Mouse (Mus musculus) intestine, embryonic 16.5 days (tissue): Measurements from ENCODE around the gene Pde4dip. TPM values are rescaled to one million over a fixed set of nuclear protein-coding genes. Genes with fewer than 3 reads are reported as not detected.

Experiments
- ATAC-seq: fragments of 200-750 bp; cut with Nextera tagmentation; 2 replicates; pipeline ENCODE4 v1.8.0; 2017; ENCODE audit warnings: moderate TSS enrichment, moderate library complexity
- H3K27ac ChIP-seq: fragments of 300-500 bp; sonication (generic); 2 replicates; pipeline ENCODE4 v1.5.1; 2014; ENCODE audit warnings: mild to moderate bottlenecking, low read length
- H3K27me3 ChIP-seq: fragments of 300-500 bp; sonication (generic); replicated peaks from 2 replicates; pipeline ENCODE4 v1.6.1; 2014; ENCODE audit warnings: low read length, control low read depth, mixed read lengths; ENCODE audit not compliant: control insufficient read depth, insufficient read depth
- H3K36me3 ChIP-seq: fragments of 300-500 bp; sonication (generic); 2 replicates; pipeline ENCODE4 v1.6.1; 2014; ENCODE audit warnings: low read length, control low read depth; ENCODE audit not compliant: control insufficient read depth, insufficient read depth
- H3K4me1 ChIP-seq: fragments of 300-500 bp; sonication (generic); 2 replicates; pipeline ENCODE4 v1.6.1; 2014; ENCODE audit warnings: low read length, control low read depth, mixed read lengths; ENCODE audit not compliant: control insufficient read depth, insufficient read depth
- H3K4me2 ChIP-seq: fragments of 300-500 bp; sonication (generic); 2 replicates; pipeline ENCODE4 v1.6.1; 2014; ENCODE audit warnings: low read depth, low read length, control low read depth
- H3K4me3 ChIP-seq: fragments of 300-500 bp; sonication (generic); 2 replicates; pipeline ENCODE4 v1.5.1; 2014; ENCODE audit warnings: mild to moderate bottlenecking, low read length
- H3K9ac ChIP-seq: fragments of 300-500 bp; sonication (generic); 2 replicates; pipeline ENCODE4 v1.6.1; 2014; ENCODE audit warnings: low read depth, low read length
- H3K9me3 ChIP-seq: fragments of 300-500 bp; sonication (generic); 2 replicates; pipeline ENCODE4 v1.6.1; 2016; ENCODE audit warnings: low read length, control low read depth; ENCODE audit not compliant: control insufficient read depth
- WGBS: fragments of 180-500 bp; shearing (Covaris S2); extraction: QIAGEN DNeasy Blood & Tissue Kit; methylation state at CpG from one replicate; pipeline ENCODE4 v1.1.7; 2014; 5-methylcytosine and 5-hydroxymethylcytosine counted together
- polyA plus RNA-seq: library from polyadenylated mRNA; unstranded; fragments of >200 nt; fragmentation: Nextera tagmentation; extraction: Ambion mirVana; gene quantifications from 2 replicates; pipeline ENCODE4 v1.2.1, GENCODE M21; 2015

The Pde4dip gene
- polyA plus RNA-seq, 1 experiment from 2014 or later, result 20.2 TPM

DNA sequence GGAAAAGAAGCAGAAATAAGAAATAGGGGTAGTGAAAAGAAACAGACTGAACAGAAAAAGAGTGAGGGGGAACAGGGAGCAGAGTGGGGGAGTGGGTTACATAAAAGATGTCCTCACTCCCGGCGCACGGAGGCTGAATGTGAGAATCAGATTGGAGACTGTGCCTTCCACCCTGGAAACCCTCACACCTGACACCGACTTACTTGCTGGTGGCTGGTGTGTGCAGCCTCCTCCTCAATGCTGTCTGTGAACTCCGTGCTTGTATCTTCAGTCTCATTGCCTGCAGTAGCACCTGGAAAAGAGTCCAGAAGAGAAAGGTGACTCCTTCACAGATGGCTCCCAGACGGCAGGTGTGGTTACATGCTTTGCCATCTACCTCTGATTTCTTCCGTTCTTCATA, 157.9 kb downstream of the Pde4dip start:
- H3K36me3 ChIP-seq, result no peaks in the 10 kb centered on the region
- H3K4me3 ChIP-seq, result no peak overlapping the region
- ATAC-seq, result no peak
- no peaks in the 10 kb centered on the region for H3K4me1 ChIP-seq
- WGBS, result 88% methylated on average over 7 of the region's 7 CpGs
- H3K9ac ChIP-seq, result no peak overlapping the region
- no peaks in the 10 kb centered on the region for H3K27me3 ChIP-seq
- no peak overlapping the region for H3K27ac ChIP-seq
- no peak overlapping the region for H3K4me2 ChIP-seq
- H3K9me3 ChIP-seq, result no peaks in the 10 kb centered on the region

- no peak overlapping the region for H3K27ac ChIP-seq
- no peak for ATAC-seq
- H3K4me2 ChIP-seq, result no peak overlapping the region
- no peaks in the 10 kb centered on the region for H3K27me3 ChIP-seq
- no peaks in the 10 kb centered on the region for H3K36me3 ChIP-seq
- 65% methylated on average over 3 of the region's 3 CpGs for WGBS
- no peaks in the 10 kb centered on the region for H3K4me1 ChIP-seq
- no peak overlapping the region for H3K4me3 ChIP-seq
- no peak overlapping the region for H3K9ac ChIP-seq
- H3K9me3 ChIP-seq, result no peaks in the 10 kb centered on the region
These were observed 158.4 kb downstream of the Pde4dip start for GRCm38 (mm10) chr3:97730131-97730530.

DNA sequence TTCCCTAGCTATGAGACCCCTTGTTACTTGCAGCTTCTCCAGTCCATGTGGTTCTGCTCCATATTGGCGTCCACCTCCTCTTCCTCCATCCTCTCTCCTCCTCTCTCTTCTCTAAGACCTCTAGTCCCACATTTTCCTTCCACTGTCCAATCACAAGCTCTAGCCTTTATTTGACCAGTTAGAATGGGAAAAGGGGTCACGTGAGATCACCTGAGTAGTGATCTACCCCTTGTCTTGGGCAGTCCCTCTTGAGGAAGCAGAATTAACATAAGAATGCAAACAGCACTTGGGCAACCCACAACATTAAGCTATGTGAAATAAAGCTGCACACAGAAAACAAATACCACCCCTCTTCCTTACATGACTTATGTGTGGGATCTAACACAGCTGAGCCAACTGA, 160.7 kb downstream of the Pde4dip start:
- H3K4me1 ChIP-seq, result no peaks in the 10 kb centered on the region
- H3K36me3 ChIP-seq, result no peaks in the 10 kb centered on the region
- no peak overlapping the region for H3K4me3 ChIP-seq
- H3K27me3 ChIP-seq, result no peaks in the 10 kb centered on the region
- no peak overlapping the region for H3K9ac ChIP-seq
- ATAC-seq, result no peak
- no peak overlapping the region for H3K4me2 ChIP-seq
- no peak overlapping the region for H3K27ac ChIP-seq
- H3K9me3 ChIP-seq, result peaks cover 6% of the 10 kb centered on the region
- 83% methylated on average over 2 of the region's 2 CpGs for WGBS

- 74% methylated on average over 9 of the region's 9 CpGs for WGBS
- H3K4me1 ChIP-seq, result no peaks in the 10 kb centered on the region
- no peak overlapping the region for H3K27ac ChIP-seq
- no peaks in the 10 kb centered on the region for H3K27me3 ChIP-seq
- H3K9ac ChIP-seq, result no peak overlapping the region
- peaks cover 11% of the 10 kb centered on the region for H3K9me3 ChIP-seq
- H3K4me3 ChIP-seq, result no peak overlapping the region
- H3K36me3 ChIP-seq, result no peaks in the 10 kb centered on the region
- H3K4me2 ChIP-seq, result no peak overlapping the region
- no peak for ATAC-seq
These were observed 169.4 kb downstream of the Pde4dip start for GRCm38 (mm10) chr3:97719116-97719515.

- Histone ChIP-seq H3K9ac (no peak overlapping the region), H3K27me3 (no peaks in the 10 kb centered on the region), H3K9me3 (no peaks in the 10 kb centered on the region), H3K4me2 (no peak overlapping the region), H3K36me3 (no peaks in the 10 kb centered on the region), H3K4me3 (no peak overlapping the region), H3K27ac (no peak overlapping the region), H3K4me1 (no peaks in the 10 kb centered on the region)
- ATAC-seq, result no peak
- 83% methylated on average over 1 of the region's 1 CpGs for WGBS
These were observed 172.6 kb downstream of the Pde4dip start for GRCm38 (mm10) chr3:97715922-97716321.

- Histone ChIP-seq H3K4me1 (no peaks in the 10 kb centered on the region), H3K36me3 (no peaks in the 10 kb centered on the region), H3K27ac (no peak overlapping the region), H3K9me3 (no peaks in the 10 kb centered on the region), H3K9ac (no peak overlapping the region), H3K27me3 (no peaks in the 10 kb centered on the region), H3K4me3 (no peak overlapping the region), H3K4me2 (no peak overlapping the region)
- 45% methylated on average over 5 of the region's 5 CpGs for whole genome bisulfite sequencing
- no peak for ATAC-seq
These were observed 177.6 kb downstream of the Pde4dip start for GRCm38 (mm10) chr3:97710881-97711280.

DNA sequence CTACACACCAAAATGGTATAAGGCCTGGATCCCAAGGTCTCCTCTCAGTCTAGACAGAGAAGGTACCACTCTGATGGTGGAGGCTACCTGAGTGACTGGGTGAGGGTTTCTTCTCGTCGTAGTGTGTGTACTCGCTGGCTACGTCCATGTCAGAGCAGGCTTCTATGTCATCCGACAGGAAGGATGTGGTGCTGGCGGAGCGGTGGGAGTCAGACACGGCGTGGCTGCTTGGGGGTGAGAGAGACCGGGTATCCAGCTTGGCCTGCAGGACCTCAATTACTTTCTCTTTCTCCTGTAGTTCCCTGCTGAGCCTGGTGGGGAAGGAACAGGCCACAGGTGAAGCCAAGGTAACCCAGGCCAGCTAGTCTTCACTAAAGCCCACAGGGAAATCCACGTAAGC, 178.4 kb downstream of the Pde4dip start:
- H3K27ac ChIP-seq, result no peak overlapping the region
- no peaks in the 10 kb centered on the region for H3K36me3 ChIP-seq
- no peak overlapping the region for H3K4me2 ChIP-seq
- H3K9me3 ChIP-seq, result no peaks in the 10 kb centered on the region
- H3K9ac ChIP-seq, result no peak overlapping the region
- no peak overlapping the region for H3K4me3 ChIP-seq
- H3K27me3 ChIP-seq, result no peaks in the 10 kb centered on the region
- H3K4me1 ChIP-seq, result no peaks in the 10 kb centered on the region
- ATAC-seq, result no peak
- WGBS, result 91% methylated on average over 11 of the region's 11 CpGs

DNA sequence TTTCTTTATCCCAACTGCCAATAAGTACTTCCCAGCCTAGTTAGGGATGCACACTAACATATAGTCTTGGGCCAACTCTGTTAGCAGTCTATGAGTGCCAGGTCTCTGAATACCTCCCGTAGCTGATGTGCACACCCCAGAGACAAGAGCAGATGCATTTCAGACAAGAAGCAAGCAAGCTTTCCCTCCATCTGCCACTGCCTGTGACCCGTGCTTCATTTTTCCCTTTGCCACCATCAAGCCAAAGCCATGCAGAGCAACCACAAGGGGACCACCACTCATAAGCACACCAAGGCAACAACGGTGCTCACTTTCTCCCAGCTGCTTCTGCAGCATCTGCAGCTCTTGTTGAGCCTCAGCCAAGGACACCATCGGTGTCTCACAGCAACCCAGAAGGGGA, 181.9 kb downstream of the Pde4dip start:
- ATAC-seq, result no peak
- Histone ChIP-seq H3K4me1 (no peaks in the 10 kb centered on the region), H3K4me2 (no peak overlapping the region), H3K9me3 (no peaks in the 10 kb centered on the region), H3K27me3 (no peaks in the 10 kb centered on the region), H3K4me3 (no peak overlapping the region), H3K27ac (no peak overlapping the region), H3K36me3 (no peaks in the 10 kb centered on the region), H3K9ac (no peak overlapping the region)
- 84% methylated on average over 4 of the region's 4 CpGs for WGBS

DNA sequence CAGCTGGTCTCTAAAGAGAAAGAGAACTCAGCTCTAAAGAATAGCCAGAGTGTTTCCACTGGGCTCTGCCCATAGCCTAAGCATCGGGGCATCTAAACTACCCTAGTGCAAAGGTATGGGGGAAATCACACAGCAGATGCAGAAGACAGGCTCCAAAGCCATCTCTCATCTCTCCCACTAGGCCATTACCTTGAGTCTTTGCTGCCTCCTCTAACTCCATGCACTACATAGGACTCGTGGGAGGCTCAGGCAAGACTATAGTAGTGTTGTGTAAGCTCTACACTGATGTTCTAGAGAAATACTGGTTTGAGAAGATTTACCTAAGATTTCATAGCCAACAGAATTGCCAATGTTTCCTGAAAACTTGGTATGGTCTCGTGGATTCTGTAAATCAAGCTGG, 183.0 kb downstream of the Pde4dip start:
- no peaks in the 10 kb centered on the region for H3K36me3 ChIP-seq
- no peak overlapping the region for H3K4me2 ChIP-seq
- no peaks in the 10 kb centered on the region for H3K4me1 ChIP-seq
- no peak overlapping the region for H3K27ac ChIP-seq
- H3K9ac ChIP-seq, result no peak overlapping the region
- no peaks in the 10 kb centered on the region for H3K9me3 ChIP-seq
- H3K4me3 ChIP-seq, result no peak overlapping the region
- 86% methylated on average over 3 of the region's 3 CpGs for WGBS
- ATAC-seq, result no peak
- H3K27me3 ChIP-seq, result no peaks in the 10 kb centered on the region

DNA sequence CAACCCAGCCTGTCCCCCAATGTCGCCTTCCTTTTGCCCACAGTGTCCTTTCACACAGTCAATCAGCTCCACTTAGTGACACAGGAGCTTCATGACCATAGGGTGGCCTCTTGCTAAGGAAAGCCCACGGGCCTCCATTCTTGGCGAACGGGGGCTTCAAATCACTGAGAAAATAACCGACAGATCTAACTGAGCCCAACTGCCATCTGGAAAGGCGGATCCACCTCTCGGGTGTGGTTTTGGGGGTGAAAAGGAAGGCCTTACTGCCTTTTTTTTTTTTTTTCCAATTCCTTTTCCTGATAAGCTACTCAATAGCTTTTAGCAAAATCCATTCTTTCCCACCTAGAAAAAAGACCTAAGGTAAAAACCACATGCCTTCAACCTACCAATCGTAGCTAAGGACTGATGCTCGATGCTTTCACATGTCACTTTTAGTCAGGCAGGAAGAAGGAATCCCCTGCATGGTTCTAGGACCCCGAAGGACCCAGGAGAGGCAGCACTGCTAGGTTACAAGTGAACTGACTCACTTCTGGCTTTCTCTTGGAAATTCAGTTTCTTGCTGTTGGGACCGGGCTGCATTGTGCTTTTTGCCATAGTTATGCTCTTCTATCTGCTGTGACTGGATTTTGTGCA, 185.9 kb downstream of the Pde4dip start:
- H3K4me1 ChIP-seq, result no peaks in the 10 kb centered on the region
- WGBS, result 93% methylated on average over 11 of the region's 11 CpGs
- H3K4me3 ChIP-seq, result no peak overlapping the region
- no peaks in the 10 kb centered on the region for H3K9me3 ChIP-seq
- ATAC-seq, result no peak
- no peak overlapping the region for H3K27ac ChIP-seq
- no peak overlapping the region for H3K4me2 ChIP-seq
- H3K36me3 ChIP-seq, result no peaks in the 10 kb centered on the region
- H3K9ac ChIP-seq, result no peak overlapping the region
- H3K27me3 ChIP-seq, result no peaks in the 10 kb centered on the region
